Mouse (Mus musculus) spleen, adult 2 months (tissue): ENCODE results near the gene Clrn3. TPM values are rescaled to one million over a fixed set of nuclear protein-coding genes. Genes with fewer than 3 reads are reported as not detected.
"Not testable (repeated sequence)": the region's sequence is repeated elsewhere in the genome, so short reads cannot be mapped to it uniquely, and the experiment has no call there.

Experiments used
- DNase-seq, 2 experiments: peaks; one replicate each; pipeline versions ENCODE4 v3.0.0 to v3.0.0-alpha.2; 2012 to 2021; ENCODE audit warnings: low spot score in 2 of 2, low read depth in 1 of 2
- H3K27ac ChIP-seq: fragments of 200-500 bp; 2 replicates; pipeline ENCODE4 v1.5.1; 2012; ENCODE audit warnings: low read length, inconsistent platforms; ENCODE audit not compliant: insufficient read depth
- H3K27me3 ChIP-seq: fragments of 200-500 bp; 2 replicates; pipeline ENCODE4 v1.6.1; 2012; ENCODE audit warnings: mild to moderate bottlenecking, moderate library complexity, low read length, inconsistent platforms; ENCODE audit not compliant: control insufficient read depth, insufficient read depth
- H3K36me3 ChIP-seq: fragments of 200-500 bp; 2 replicates; pipeline ENCODE4 v1.6.1; 2012; ENCODE audit warnings: mild to moderate bottlenecking, low read length, inconsistent platforms; ENCODE audit not compliant: control insufficient read depth, insufficient read depth
- H3K4me1 ChIP-seq: fragments of 200-500 bp; 2 replicates; pipeline ENCODE4 v1.6.1; 2011; ENCODE audit warnings: inconsistent platforms; ENCODE audit not compliant: control insufficient read depth, insufficient read depth, insufficient read length
- H3K4me3 ChIP-seq: fragments of 200-500 bp; 2 replicates; pipeline ENCODE4 v1.5.1; 2011; ENCODE audit warnings: mild to moderate bottlenecking, inconsistent platforms; ENCODE audit not compliant: insufficient read depth, insufficient read length; ENCODE audit errors: extremely low read depth
- CTCF ChIP-seq: fragments of 200-500 bp; IDR thresholded peaks from 2 replicates; pipeline ENCODE4 v1.5.1; 2011; ENCODE audit warnings: mild to moderate bottlenecking, inconsistent platforms; ENCODE audit not compliant: insufficient read depth, insufficient read length, insufficient replicate concordance; ENCODE audit errors: extremely low read depth
- POLR2A ChIP-seq: fragments of 200-500 bp; IDR thresholded peaks from 2 replicates; pipeline ENCODE4 v1.6.1; 2011; ENCODE audit warnings: low read depth, low read length, inconsistent platforms
- WGBS: fragments of 180-500 bp; shearing (Covaris S2); methylation state at CpG from one replicate; pipeline ENCODE4 v1.1.7; 2018; 5-methylcytosine and 5-hydroxymethylcytosine counted together
- polyA plus RNA-seq: library from polyadenylated mRNA; depleted of rRNA; stranded (reverse); fragments of >200 nt; gene quantifications from 2 replicates; pipeline ENCODE4 v1.2.3, GENCODE M21; 2012

The Clrn3 gene
- polyA plus RNA-seq, 1 experiment, result not detected

DNA sequence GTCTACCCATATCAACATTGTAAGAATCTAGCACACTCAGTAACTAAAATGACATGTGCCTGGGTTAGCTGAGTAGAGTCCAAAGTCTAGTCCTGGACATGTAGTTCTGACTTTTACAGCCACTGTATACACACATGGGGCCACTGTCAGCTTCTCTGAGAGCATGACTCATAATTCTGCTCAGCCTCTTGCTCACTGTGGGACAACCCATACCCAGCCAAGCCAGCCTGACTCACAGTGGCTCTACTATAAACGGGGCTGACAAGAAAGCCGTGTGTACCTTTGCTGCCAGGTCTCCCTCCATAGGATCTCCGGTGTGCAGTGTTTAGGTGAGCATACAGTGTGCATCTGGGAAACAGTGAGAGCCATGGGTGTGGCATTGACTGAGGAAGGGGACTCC is 19.2 kb downstream of the Clrn3 start:
- no peaks in the 10 kb centered on the region for H3K27me3 ChIP-seq
- DNase-seq, result no peak
- H3K27ac ChIP-seq, result no peak overlapping the region
- TF ChIP-seq CTCF (no peak), POLR2A (no peak)
- H3K4me1 ChIP-seq, result no peaks in the 10 kb centered on the region
- H3K4me3 ChIP-seq, result no peak overlapping the region
- no peaks in the 10 kb centered on the region for H3K36me3 ChIP-seq
- 79% methylated on average over 3 of the region's 3 CpGs for WGBS

DNA sequence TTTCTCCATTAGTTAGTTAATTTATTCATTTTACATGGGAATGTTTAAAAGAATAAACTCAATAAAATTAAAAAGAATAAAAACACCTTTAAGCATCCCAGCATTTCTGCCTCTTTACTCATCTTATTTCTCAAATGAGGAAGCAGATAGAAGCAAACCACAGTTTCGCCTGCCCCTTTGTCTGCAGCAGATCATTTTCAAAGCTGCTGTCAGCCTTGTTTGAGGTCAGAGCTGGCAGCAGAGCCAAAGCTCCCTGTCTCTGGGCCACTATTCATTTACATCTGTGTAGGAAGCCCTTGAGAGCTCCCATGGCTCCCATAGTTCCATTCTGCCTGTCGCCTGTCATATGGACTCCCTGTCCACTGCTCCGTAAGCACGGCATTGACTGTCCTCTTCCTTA is 19.9 kb downstream of the Clrn3 start:
- Histone ChIP-seq H3K4me1 (no peaks in the 10 kb centered on the region), H3K4me3 (no peak overlapping the region), H3K27ac (no peak overlapping the region), H3K36me3 (no peaks in the 10 kb centered on the region), H3K27me3 (no peaks in the 10 kb centered on the region)
- no peak for TF ChIP-seq POLR2A
- no peak for TF ChIP-seq CTCF
- no peak for DNase-seq
- WGBS, result 71% methylated on average over 4 of the region's 4 CpGs

- WGBS, result 93% methylated on average over 5 of the region's 5 CpGs
- H3K4me1 ChIP-seq, H3K27ac ChIP-seq, DNase-seq, H3K36me3 ChIP-seq, H3K27me3 ChIP-seq, H3K4me3 ChIP-seq: not testable (repeated sequence)
Measured at GRCm38 (mm10) chr7:135506506-135506905, 21.9 kb downstream of the Clrn3 start.

GRCm38 (mm10) chr7:135499403-135499802 is 29.1 kb downstream of the Clrn3 start:
- H3K4me1 ChIP-seq, result no peaks in the 10 kb centered on the region
- no peak overlapping the region for H3K27ac ChIP-seq
- no peak for DNase-seq
- TF ChIP-seq POLR2A (no peak), CTCF (no peak)
- H3K27me3 ChIP-seq, result no peaks in the 10 kb centered on the region
- 53% methylated on average over 2 of the region's 2 CpGs for WGBS
- H3K36me3 ChIP-seq, result no peaks in the 10 kb centered on the region
- H3K4me3 ChIP-seq, result no peak overlapping the region

- 69% methylated on average over 3 of the region's 3 CpGs for WGBS
Measured at GRCm38 (mm10) chr7:135498565-135499186, 29.8 kb downstream of the Clrn3 start.

DNA sequence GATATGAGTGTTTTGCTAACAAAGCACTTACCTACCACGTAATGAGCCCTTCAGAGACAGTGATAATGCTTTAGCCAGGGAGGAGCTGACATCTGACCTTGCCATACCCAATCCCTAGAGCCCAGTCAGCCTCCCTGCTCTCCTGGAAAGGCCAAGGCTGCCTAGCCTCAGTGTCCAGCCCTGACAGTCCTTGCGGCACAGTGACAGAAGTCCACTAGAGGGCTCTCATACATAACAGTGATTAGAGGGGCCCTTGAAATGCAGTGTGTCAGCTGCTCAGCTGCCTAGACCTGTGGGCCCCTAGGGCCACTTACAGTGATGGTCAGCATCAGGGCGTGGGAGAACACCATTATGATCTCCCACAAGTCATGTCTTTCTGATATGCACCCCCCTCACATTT is 33.2 kb downstream of the Clrn3 start:
- TF ChIP-seq CTCF (no peak), POLR2A (no peak)
- no peak overlapping the region for H3K4me3 ChIP-seq
- H3K27me3 ChIP-seq, result no peaks in the 10 kb centered on the region
- H3K36me3 ChIP-seq, result no peaks in the 10 kb centered on the region
- H3K4me1 ChIP-seq, result no peaks in the 10 kb centered on the region
- no peak for DNase-seq
- WGBS, result 61% methylated on average over 3 of the region's 3 CpGs
- H3K27ac ChIP-seq, result no peak overlapping the region

More at GRCm38 (mm10) chr7:135498565-135499186, 29.8 kb downstream of the Clrn3 start:
- no peak overlapping the region for H3K4me3 ChIP-seq
- H3K4me1 ChIP-seq, result no peaks in the 10 kb centered on the region
- no peaks in the 10 kb centered on the region for H3K36me3 ChIP-seq
- no peaks in the 10 kb centered on the region for H3K27me3 ChIP-seq
- no peak for DNase-seq
- H3K27ac ChIP-seq, result no peak overlapping the region
- TF ChIP-seq POLR2A (no peak), CTCF (no peak)

- H3K27me3 ChIP-seq, result no peaks in the 10 kb centered on the region
- no peak overlapping the region for H3K27ac ChIP-seq
- TF ChIP-seq CTCF, result no peak
- TF ChIP-seq POLR2A, result no peak
- H3K4me1 ChIP-seq, result no peaks in the 10 kb centered on the region
- DNase-seq, result no peak
- WGBS, result 32% methylated on average over 8 of the region's 8 CpGs
- H3K4me3 ChIP-seq, result no peak overlapping the region
- H3K36me3 ChIP-seq, result no peaks in the 10 kb centered on the region
Measured at GRCm38 (mm10) chr7:135490500-135490886, 38.0 kb downstream of the Clrn3 start.
